Mouse (Mus musculus): Measurements from ENCODE around the gene Pcp4.

Gene Pcp4

GRCm38 (mm10) chr16:96563350-96564257 lies 96.2 kb downstream of the Pcp4 start:
- no peak for DNase-seq (ENCODE audit: low read depth, low spot score)

GRCm38 (mm10) chr16:96567428-96567827 lies 100.0 kb downstream of the Pcp4 start:
- DNase-seq (ENCODE audit: low read depth, low spot score) = no peak
